Mouse (Mus musculus) MEL (cell line): ENCODE data around the gene Tnik. TPM values are rescaled to one million over a fixed set of nuclear protein-coding genes. Genes with fewer than 3 reads are reported as not detected.

ENCODE experiments used
- DNase-seq: peaks from one replicate; pipeline ENCODE4 v3.0.0; 2011; ENCODE audit warnings: low read depth, low spot score
- H3K27ac ChIP-seq: 2 replicates; pipeline ENCODE4 v1.5.1; 2012; ENCODE audit warnings: low read depth, mild to moderate bottlenecking, control low read depth, low read length, moderate library complexity; ENCODE audit not compliant: control insufficient read depth
- H3K27me3 ChIP-seq, 2 experiments: fragments of 150-350 bp in 1 of 2; sonication (generic) in 1 of 2; 2 replicates each; pipeline ENCODE4 v1.6.1; 2012; ENCODE audit warnings: low read length in 2 of 2, mild to moderate bottlenecking in 2 of 2, improper control_type of control experiment in 1 of 2, moderate library complexity in 1 of 2; ENCODE audit not compliant: insufficient read depth in 2 of 2, control insufficient read depth in 1 of 2
- H3K36me3 ChIP-seq, 2 experiments: 2 replicates each; pipeline ENCODE4 v1.6.1; 2012 to 2014; ENCODE audit warnings: low read length in 2 of 2, improper control_type of control experiment in 1 of 2, inconsistent platforms in 1 of 2, mild to moderate bottlenecking in 1 of 2; ENCODE audit not compliant: insufficient read depth in 2 of 2, control insufficient read depth in 1 of 2
- H3K4me1 ChIP-seq, 2 experiments: fragments of 150-350 bp in 1 of 2; sonication (generic) in 1 of 2; 2 replicates each; pipeline ENCODE4 v1.6.1; 2012; ENCODE audit warnings: low read length in 2 of 2, improper control_type of control experiment in 1 of 2, mild to moderate bottlenecking in 1 of 2; ENCODE audit not compliant: insufficient read depth in 2 of 2, control insufficient read depth in 1 of 2
- H3K4me3 ChIP-seq, 2 experiments: fragments of 150-350 bp in 1 of 2; sonication (generic) in 1 of 2; 2 replicates each; pipeline ENCODE4 v1.5.1; 2012; ENCODE audit warnings: low read depth in 2 of 2, low read length in 2 of 2, mild to moderate bottlenecking in 2 of 2, moderate library complexity in 2 of 2, control low read depth in 1 of 2, improper control_type of control experiment in 1 of 2; ENCODE audit not compliant: control insufficient read depth in 1 of 2, insufficient read depth in 1 of 2
- H3K79me2 ChIP-seq: 2 replicates; pipeline ENCODE4 v1.6.1; 2012; ENCODE audit warnings: mild to moderate bottlenecking, low read length, moderate library complexity; ENCODE audit not compliant: control insufficient read depth, poor library complexity, insufficient read depth
- H3K9ac ChIP-seq: 2 replicates; pipeline ENCODE4 v1.6.1; 2012; ENCODE audit warnings: low read depth, mild to moderate bottlenecking, control low read depth, low read length, moderate library complexity; ENCODE audit not compliant: control insufficient read depth, poor library complexity, severe bottlenecking
- H3K9me3 ChIP-seq: fragments of 150-350 bp; sonication (generic); replicated peaks from 2 replicates; pipeline ENCODE4 v1.6.1; 2012; ENCODE audit warnings: mild to moderate bottlenecking, low read length, improper control_type of control experiment, moderate library complexity; ENCODE audit not compliant: insufficient read depth
- BHLHE40 ChIP-seq: IDR thresholded peaks from 2 replicates; pipeline ENCODE4 v1.6.1; 2012; ENCODE audit warnings: low read depth, mild to moderate bottlenecking, inconsistent platforms, low read length, improper control_type of control experiment, borderline replicate concordance
- ELF1 ChIP-seq: IDR thresholded peaks from 2 replicates; pipeline ENCODE4 v1.6.1; 2014; ENCODE audit warnings: low read depth, mild to moderate bottlenecking, inconsistent platforms, low read length, improper control_type of control experiment, moderate library complexity
- EP300 ChIP-seq, 2 experiments: IDR thresholded peaks; 2 replicates each; pipeline ENCODE4 v1.6.1; 2011; ENCODE audit warnings: improper control_type of control experiment in 2 of 2, low read length in 2 of 2, low read depth in 1 of 2, mild to moderate bottlenecking in 1 of 2
- ETS1 ChIP-seq: IDR thresholded peaks from 2 replicates; pipeline ENCODE4 v1.6.1; 2012; ENCODE audit warnings: low read depth, mild to moderate bottlenecking, inconsistent platforms, low read length, improper control_type of control experiment, moderate library complexity
- GATA1 ChIP-seq: IDR thresholded peaks from 2 replicates; pipeline ENCODE4 v1.6.1; 2011; ENCODE audit warnings: low read depth, low read length, improper control_type of control experiment
- JUND ChIP-seq: IDR thresholded peaks from 2 replicates; pipeline ENCODE4 v1.6.1; 2011; ENCODE audit warnings: low read depth, mild to moderate bottlenecking, improper control_type of control experiment, low read length
- MAFK ChIP-seq: IDR thresholded peaks from 2 replicates; pipeline ENCODE4 v1.6.1; 2011; ENCODE audit warnings: low read depth, mild to moderate bottlenecking, low read length, improper control_type of control experiment, borderline replicate concordance
- MAZ ChIP-seq: IDR thresholded peaks from 2 replicates; pipeline ENCODE4 v1.6.1; 2012; ENCODE audit warnings: low read depth, mild to moderate bottlenecking, inconsistent platforms, low read length, improper control_type of control experiment
- MEF2A ChIP-seq: IDR thresholded peaks from 2 replicates; pipeline ENCODE4 v1.6.1; 2014; ENCODE audit warnings: low read depth, mild to moderate bottlenecking, inconsistent platforms, low read length, improper control_type of control experiment; ENCODE audit not compliant: poor library complexity, insufficient replicate concordance, severe bottlenecking; ENCODE audit errors: extremely low read depth
- MXI1 ChIP-seq: IDR thresholded peaks from 2 replicates; pipeline ENCODE4 v1.6.1; 2011; ENCODE audit warnings: mild to moderate bottlenecking, low read depth, low read length, improper control_type of control experiment
- MYB ChIP-seq: IDR thresholded peaks from 2 replicates; pipeline ENCODE4 v1.6.1; 2011; ENCODE audit warnings: mild to moderate bottlenecking, low read depth, low read length, improper control_type of control experiment
- MYC ChIP-seq: IDR thresholded peaks from 2 replicates; pipeline ENCODE4 v1.6.1; 2011; ENCODE audit warnings: low read depth, mild to moderate bottlenecking, low read length, improper control_type of control experiment, moderate library complexity
- POLR2A ChIP-seq, 2 experiments: IDR thresholded peaks; 2 replicates each; pipeline ENCODE4 v1.6.1; 2011 to 2012; ENCODE audit warnings: low read length in 2 of 2, mild to moderate bottlenecking in 2 of 2, control low read depth in 1 of 2, improper control_type of control experiment in 1 of 2, low read depth in 1 of 2, moderate library complexity in 1 of 2; ENCODE audit not compliant: control insufficient read depth in 1 of 2, insufficient read depth in 1 of 2, poor library complexity in 1 of 2
- SIN3A ChIP-seq: IDR thresholded peaks from 2 replicates; pipeline ENCODE4 v1.6.1; 2012; ENCODE audit warnings: low read length, improper control_type of control experiment, inconsistent platforms
- TAL1 ChIP-seq: IDR thresholded peaks from 2 replicates; pipeline ENCODE4 v1.6.1; 2012; ENCODE audit warnings: mild to moderate bottlenecking, inconsistent platforms, low read length, moderate library complexity, mixed read lengths
- TBP ChIP-seq: IDR thresholded peaks from 2 replicates; pipeline ENCODE4 v1.8.0; 2011; ENCODE audit warnings: low read depth, low read length, improper control_type of control experiment
- TCF12 ChIP-seq: IDR thresholded peaks from 2 replicates; pipeline ENCODE4 v1.6.1; 2014; ENCODE audit warnings: low read depth, mild to moderate bottlenecking, inconsistent platforms, low read length, improper control_type of control experiment, moderate library complexity
- USF1 ChIP-seq: IDR thresholded peaks from 2 replicates; pipeline ENCODE4 v1.6.1; 2014; ENCODE audit warnings: low read depth, mild to moderate bottlenecking, inconsistent platforms, low read length, improper control_type of control experiment, moderate library complexity
- USF2 ChIP-seq, 2 experiments: IDR thresholded peaks; 2 replicates each; pipeline ENCODE4 v1.6.1; 2011 to 2012; ENCODE audit warnings: improper control_type of control experiment in 2 of 2, low read length in 2 of 2, borderline replicate concordance in 1 of 2, inconsistent platforms in 1 of 2, low read depth in 1 of 2, mild to moderate bottlenecking in 1 of 2; ENCODE audit not compliant: insufficient read depth in 1 of 2
- ZMIZ1 ChIP-seq: IDR thresholded peaks from 2 replicates; pipeline ENCODE4 v1.6.1; 2012; ENCODE audit warnings: low read depth, mild to moderate bottlenecking, inconsistent platforms, low read length, improper control_type of control experiment, moderate library complexity
- ZNF384 ChIP-seq: IDR thresholded peaks from 2 replicates; pipeline ENCODE4 v1.6.1; 2012; ENCODE audit warnings: low read depth, mild to moderate bottlenecking, inconsistent platforms, low read length, improper control_type of control experiment
- polyA plus RNA-seq, 2 experiments: library from polyadenylated mRNA; stranded (reverse) in 1 of 2; unstranded in 1 of 2; fragments of >175 nt in 1 of 2; fragments of >200 nt in 1 of 2; gene quantifications; 2 replicates each; pipeline versions ENCODE4 v1.2.1 to v1.2.4; 2012; ENCODE audit warnings: low replicate concordance in 2 of 2, low read depth in 1 of 2; ENCODE audit not compliant: insufficient read length in 2 of 2, insufficient read depth in 1 of 2, missing spikeins in 1 of 2
- total RNA-seq: library from RNA; depleted of rRNA; stranded (reverse); fragments of 300-350 nt; gene quantifications from 2 replicates; pipeline ENCODE4 v1.2.3, GENCODE M21; 2012

The Tnik gene
- total and polyA plus RNA-seq, 3 experiments, result 9.9 to 78.4 (median 13.6) TPM

DNA sequence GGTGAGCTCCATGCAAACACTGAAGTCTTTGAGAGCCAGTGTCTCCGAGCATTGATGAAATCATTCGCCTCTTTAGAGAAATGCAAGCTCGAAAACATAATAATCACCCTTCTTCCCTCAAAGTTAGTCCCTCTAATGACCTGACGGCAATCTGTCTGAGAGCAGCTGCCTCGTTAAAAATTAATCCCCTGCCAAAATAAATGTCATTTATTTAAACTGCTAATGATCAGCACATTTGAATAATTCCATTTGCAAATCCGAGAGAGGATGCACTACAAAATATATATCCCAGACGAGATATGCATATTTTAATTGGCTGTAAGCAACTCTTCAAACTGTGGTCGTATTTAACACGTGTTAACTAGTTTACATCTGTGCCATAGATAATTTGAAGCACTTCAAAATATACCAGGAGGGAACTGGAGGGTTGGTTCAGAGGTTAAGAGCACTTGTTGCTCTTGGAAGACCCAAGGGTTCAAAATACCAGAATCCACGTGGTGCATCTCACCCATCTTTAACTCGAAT, 281.4 kb downstream of the Tnik start:
- TF ChIP-seq MAFK (no peak), GATA1 (no peak), TAL1 (no peak)
- no peaks in the 10 kb centered on the region for H3K27me3 ChIP-seq
- no peak for DNase-seq
- no peaks in the 10 kb centered on the region for H3K79me2 ChIP-seq
- no peaks in the 10 kb centered on the region for H3K4me1 ChIP-seq
- H3K4me3 ChIP-seq, result no peak overlapping the region
- no peaks in the 10 kb centered on the region for H3K9me3 ChIP-seq
- H3K9ac ChIP-seq, result no peak overlapping the region
- no peak overlapping the region for H3K27ac ChIP-seq
- H3K36me3 ChIP-seq, result no peaks in the 10 kb centered on the region

DNA sequence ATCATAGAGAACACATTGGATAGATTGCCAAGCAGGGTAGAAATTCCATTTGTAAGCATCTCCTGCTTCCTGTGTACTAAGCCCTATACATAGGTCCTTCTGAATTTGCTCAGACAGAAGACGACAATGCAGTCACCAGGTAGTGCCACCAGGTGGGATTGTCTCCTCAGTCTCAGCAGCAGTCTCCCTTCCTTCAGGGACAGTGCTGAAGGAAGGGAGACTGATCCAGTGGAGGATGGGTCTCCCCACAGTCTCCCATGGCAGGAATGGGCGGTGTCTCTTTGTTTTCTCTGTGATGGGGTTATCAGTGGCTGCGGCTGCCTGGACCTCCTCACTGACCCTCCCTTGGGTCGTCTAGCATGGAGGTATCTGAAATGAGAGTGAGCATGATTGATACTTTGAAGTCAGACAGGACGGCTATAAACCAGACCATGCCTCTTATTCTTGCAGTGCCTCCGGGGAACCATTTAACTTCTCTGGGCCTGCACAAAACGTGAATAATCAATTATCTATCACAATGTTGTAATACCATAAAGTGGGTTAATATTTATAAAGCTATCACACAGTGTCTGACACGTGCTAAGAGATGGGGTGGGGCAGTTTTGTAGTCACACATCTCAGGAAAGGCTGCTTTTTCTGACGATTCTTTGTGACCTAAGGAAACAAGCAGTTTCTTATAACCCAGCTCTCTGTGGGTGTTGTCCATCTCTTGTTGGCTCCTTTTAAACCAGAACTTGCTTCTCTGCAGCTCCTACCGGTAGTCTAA, 285.1 kb downstream of the Tnik start:
- no peaks in the 10 kb centered on the region for H3K27me3 ChIP-seq
- no peak overlapping the region for H3K27ac ChIP-seq
- H3K4me1 ChIP-seq, result no peaks in the 10 kb centered on the region
- no peak for DNase-seq
- H3K4me3 ChIP-seq, result no peak overlapping the region
- no peaks in the 10 kb centered on the region for H3K9me3 ChIP-seq
- no peaks in the 10 kb centered on the region for H3K36me3 ChIP-seq
- H3K79me2 ChIP-seq, result no peaks in the 10 kb centered on the region
- TF ChIP-seq MYC, result no peak
- TF ChIP-seq ZNF384, result no peak
- TF ChIP-seq BHLHE40, result no peak
- no peak for TF ChIP-seq MAZ
- TF ChIP-seq ELF1, result no peak
- TF ChIP-seq SIN3A, result no peak
- TF ChIP-seq ZMIZ1, result no peak
- TF ChIP-seq TBP, result no peak
- no peak for TF ChIP-seq EP300 (IDR thresholded peaks at IDR 0.05; ENCODE audit: low read depth in 1 of 2, low read length in 2 of 2)
- no peak for TF ChIP-seq USF2 (IDR thresholded peaks at IDR 0.05; ENCODE audit: borderline replicate concordance in 1 of 2, insufficient read depth in 1 of 2, low read depth in 1 of 2, low read length in 2 of 2)
- no peak for TF ChIP-seq ETS1
- no peak for TF ChIP-seq POLR2A (IDR thresholded peaks at IDR 0.05; ENCODE audit: control insufficient read depth in 1 of 2, insufficient read depth in 1 of 2, low read depth in 1 of 2, low read length in 2 of 2, poor library complexity in 1 of 2)
- no peak for TF ChIP-seq MAFK
- no peak for TF ChIP-seq MYB
- TF ChIP-seq MEF2A, result no peak
- TF ChIP-seq USF1, result no peak
- no peak for TF ChIP-seq MXI1
- no peak for TF ChIP-seq TCF12
- no peak for TF ChIP-seq JUND
- no peak for TF ChIP-seq TAL1
- H3K9ac ChIP-seq, result no peak overlapping the region
